Mouse (Mus musculus): ENCODE results near the gene Gpld1. TPM values are rescaled to one million over a fixed set of nuclear protein-coding genes. Genes with fewer than 3 reads are reported as not detected.
A peak's percentile ranks its signal among the peaks of the same experiment; 100 is the strongest.

Gpld1 gene
- total RNA-seq, 1 experiment from 2014 or later: 5.6 TPM

DNA sequence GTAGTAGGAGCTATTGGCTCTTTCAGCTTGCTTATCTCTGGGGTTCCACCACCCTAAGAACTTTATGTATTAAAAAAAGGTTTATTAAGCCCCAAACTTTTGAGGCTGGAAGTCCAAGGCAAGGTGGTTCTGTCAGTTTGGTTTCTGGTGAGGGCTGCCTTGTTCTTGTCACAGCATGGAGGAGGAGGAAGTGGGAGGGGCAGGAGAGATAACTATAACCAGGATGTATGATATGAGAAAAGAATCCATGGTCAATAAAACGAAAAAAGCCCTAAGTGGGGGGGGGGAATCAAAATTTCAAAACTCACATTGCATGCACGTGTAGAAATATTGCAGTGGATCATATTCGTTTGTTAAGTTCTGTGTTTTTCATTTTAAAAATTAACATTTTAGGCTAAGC lies 80.2 kb downstream of the Gpld1 start:
- no peak for DNase-seq

DNA sequence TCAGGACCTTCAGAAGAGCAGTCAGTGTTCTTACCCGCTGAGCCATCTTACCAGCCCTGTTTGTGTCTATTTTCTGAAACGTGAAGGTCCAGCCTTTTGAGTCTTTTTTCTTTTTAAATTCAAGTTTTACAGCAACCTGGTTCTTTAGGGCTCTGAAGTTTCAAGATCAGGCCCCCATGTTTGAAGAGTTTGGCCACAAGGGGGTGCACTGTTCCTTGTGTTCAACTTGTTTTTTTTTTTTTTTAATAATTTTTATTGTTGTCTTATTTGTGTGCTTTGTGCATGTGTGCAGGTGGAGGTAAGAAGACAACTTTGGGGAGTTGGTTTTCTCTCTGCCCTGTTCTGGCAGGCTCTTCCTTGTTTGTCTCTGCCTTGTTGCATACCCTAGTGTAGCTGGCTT lies 81.7 kb downstream of the Gpld1 start:
- DNase-seq: peak; percentile 50

DNA sequence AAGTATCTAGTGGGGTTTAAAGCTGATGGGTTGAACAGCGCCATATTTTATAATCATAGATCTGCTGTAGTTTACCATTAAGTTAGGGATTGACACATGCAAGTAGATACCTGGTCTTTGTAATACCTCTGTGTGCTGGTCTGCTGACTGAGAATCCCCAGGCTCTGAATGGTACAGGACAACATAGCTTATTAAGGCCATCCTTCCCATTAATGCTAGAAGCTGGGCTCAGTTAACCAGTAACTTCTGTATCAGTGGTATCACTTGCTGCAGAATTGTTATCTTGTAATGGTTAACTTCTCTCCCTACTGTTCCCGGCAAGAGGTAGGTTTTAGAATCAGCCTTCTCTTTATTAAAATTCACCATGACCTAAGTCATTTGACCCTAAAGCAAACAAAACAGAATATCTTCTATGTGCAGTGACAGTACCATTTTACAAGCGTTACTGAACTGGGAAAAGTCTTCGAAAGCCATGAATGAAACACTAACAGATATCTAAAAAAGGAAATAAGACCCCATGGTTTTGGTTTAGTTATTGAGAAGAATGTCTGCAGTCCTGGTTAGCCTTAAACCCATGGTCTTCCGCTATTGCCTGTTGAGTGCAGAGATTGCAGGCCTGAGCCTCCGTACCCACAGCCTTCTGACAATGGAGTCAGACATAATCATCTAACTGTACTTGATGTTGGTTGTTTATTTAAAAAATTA lies 83.6 kb downstream of the Gpld1 start:
- DNase-seq: no peak

DNA sequence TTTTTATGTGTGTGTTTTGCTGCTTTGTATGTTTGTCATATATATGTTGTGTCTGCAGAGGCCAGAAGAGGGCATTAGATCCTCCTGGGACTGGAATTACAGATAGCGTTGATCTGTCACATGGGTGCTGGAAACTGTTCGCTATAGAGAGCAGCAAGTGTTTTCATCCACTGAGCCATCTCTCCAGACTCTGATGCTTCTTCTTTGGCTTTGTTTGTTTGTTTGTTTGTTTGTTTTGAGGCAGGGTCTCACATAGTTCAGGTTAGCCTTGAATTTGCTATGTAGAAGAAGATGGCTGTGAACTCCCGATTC lies 84.1 kb downstream of the Gpld1 start:
- no peak for DNase-seq

DNA sequence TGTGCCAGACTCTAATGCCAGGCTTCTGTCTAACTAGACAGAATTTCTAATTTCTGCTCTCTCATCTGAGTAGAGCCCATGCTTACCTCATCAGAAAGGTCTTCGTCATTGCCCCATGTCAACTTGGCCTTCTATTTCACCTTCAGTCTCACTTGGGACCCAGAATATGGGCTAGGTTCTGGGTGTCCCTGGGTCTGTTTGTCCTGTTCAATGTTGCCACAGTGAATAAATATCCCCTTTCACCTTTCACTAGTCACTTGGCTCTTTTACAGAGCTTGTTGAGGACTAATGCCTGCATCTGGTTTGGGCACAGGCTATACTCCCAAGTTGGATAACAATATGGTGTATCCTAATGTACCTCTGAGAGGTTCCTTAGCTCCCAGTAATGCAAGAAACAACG lies 96.5 kb downstream of the Gpld1 start:
- no peak for DNase-seq

Other genes starting within 250 kb of the Gpld1 start
- gene Armh2, start 201.9 kb upstream of the Gpld1 start, total RNA-seq (2021): not detected in 2 replicates
- 12.5 and 14.5 TPM in 2 replicates for gene Gmnn, start 181.2 kb upstream of the Gpld1 start, total RNA-seq (2021)
- 204 and 221 TPM in 2 replicates for gene BC005537, start 141.5 kb upstream of the Gpld1 start, total RNA-seq (2021)
- 87.2 and 92.5 TPM in 2 replicates for gene Acot13, start 111.6 kb upstream of the Gpld1 start, total RNA-seq (2021)
- gene Tdp2, start 111.5 kb upstream of the Gpld1 start, total RNA-seq (2021): 30.2 and 32.5 TPM in 2 replicates
- gene D130043K22Rik, start 98.0 kb upstream of the Gpld1 start, total RNA-seq (2021): 0.52 and 0.76 TPM in 2 replicates
- gene Aldh5a1, start 5.5 kb upstream of the Gpld1 start, total RNA-seq (2021): 16.7 and 21.9 TPM in 2 replicates
- 79.4 and 86.8 TPM in 2 replicates for gene Mrs2, start 77.2 kb downstream of the Gpld1 start, total RNA-seq (2021)
- 0.43 TPM in 1 of 2 replicates, not detected in the other for gene Dcdc2a, start 112.9 kb downstream of the Gpld1 start, total RNA-seq (2021)

Data from adrenal gland, postnatal 25 days (tissue).